Mouse (Mus musculus) left cerebral cortex, postnatal 36 days (tissue): ENCODE results near the gene Ipo9. TPM values are rescaled to one million over a fixed set of nuclear protein-coding genes. Genes with fewer than 3 reads are reported as not detected.
"Not testable (repeated sequence)": the region's sequence is repeated elsewhere in the genome, so short reads cannot be mapped to it uniquely, and the experiment has no call there.

Experiments used
- DNase-seq, 2 experiments: peaks; one replicate each; pipeline ENCODE4 v3.0.0; 2021 to 2022; ENCODE audit warnings: low spot score in 2 of 2, mixed read lengths in 1 of 2
- intact Hi-C: fragments of 180-260 bp; cut with DNase I; formaldehyde crosslinking; loops from one replicate; pipeline ENCODE4 v1.15.1; 2025
- total RNA-seq, 2 experiments: library from RNA; stranded (reverse); gene quantifications; 2 replicates each; pipeline ENCODE4 v1.2.3; 2021

Gene Ipo9
- total RNA-seq, 2 experiments from 2014 or later = 167 to 173 TPM

DNA sequence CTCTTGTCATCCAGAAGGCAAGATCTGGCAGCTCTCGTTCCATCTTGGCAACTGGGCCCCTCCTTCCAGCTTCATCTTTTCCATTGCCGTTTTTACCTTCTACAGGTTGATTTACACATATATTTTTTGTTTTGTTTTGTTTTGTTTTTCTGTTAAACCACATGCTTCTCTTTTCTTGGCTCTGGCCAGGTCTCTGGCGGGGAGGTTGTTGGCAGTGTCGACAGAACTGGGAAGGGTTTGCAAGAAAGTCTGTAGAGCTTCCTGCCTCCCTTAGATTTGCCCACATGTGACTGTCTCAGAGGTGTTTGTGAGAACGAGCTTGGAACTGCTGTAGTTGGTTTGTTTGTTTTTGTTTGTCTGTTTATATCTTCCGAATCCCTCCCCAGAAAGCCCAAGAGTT, 10.7 kb upstream of the Ipo9 start:
- intact Hi-C loops = no loop called here
- no peak for DNase-seq

DNA sequence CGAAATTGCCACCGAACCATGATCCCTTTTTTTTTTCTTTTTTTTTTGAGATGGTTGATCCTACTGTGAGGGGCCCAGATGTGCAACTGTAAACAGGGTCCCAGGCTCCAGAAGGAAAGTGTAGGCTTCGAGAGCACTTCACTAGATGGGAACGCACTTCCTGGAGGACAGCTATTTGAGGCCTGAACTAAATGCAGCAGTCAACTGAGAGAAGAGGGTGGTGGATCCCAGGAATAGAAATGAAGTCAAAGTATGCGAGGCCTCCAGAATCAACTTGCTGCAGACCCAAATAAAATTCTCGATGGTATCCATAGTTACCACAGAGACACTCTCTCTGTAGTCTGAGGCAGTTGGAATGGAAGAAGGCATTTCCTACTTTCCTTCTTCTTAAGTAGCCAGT, 8.5 kb upstream of the Ipo9 start:
- intact Hi-C loops = no loop called here
- no peak for DNase-seq

DNA sequence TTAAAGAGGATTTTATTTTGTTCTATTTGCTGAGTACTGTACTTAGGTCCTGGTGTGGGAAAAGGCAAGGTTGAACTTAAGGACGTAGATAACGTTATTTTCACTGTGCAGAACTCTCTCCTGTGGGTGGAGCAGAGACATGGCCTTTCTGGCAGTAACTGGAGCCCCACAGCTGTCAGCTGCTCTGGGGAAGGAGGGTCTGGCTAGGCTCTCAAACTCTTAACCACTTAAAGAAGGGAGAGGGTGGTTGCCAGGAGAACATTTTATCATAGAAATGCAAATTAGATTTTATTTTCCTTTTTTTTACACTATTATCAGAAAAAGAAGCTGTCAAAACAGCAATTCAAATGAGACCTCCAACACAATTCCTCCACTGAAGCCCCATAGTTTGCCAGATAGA, 5.5 kb upstream of the Ipo9 start:
- DNase-seq = no peak
- intact Hi-C loops = no loop called here

- intact Hi-C loops = no loop called here
Observed at GRCm38 (mm10) chr1:135430669-135431017, 344 bp upstream of the Ipo9 start.

GRCm38 (mm10) chr1:135427390-135427789, 2.9 kb downstream of the Ipo9 start:
- intact Hi-C loops = loop anchor here (5.0 kb wide), 1 partner anchor 40 kb away; no protein-coding TSS in a partner anchor

More at GRCm38 (mm10) chr1:135430669-135431017, 344 bp upstream of the Ipo9 start:
- DNase-seq = no peak

GRCm38 (mm10) chr1:135426645-135427044, 3.7 kb downstream of the Ipo9 start:
- intact Hi-C loops = loop anchor here (5.0 kb wide), 1 partner anchor 39 kb away; no protein-coding TSS in a partner anchor
- DNase-seq = no peak

More at GRCm38 (mm10) chr1:135427390-135427789, 2.9 kb downstream of the Ipo9 start:
- no peak for DNase-seq

GRCm38 (mm10) chr1:135422772-135423171, 7.5 kb downstream of the Ipo9 start:
- intact Hi-C loops = no loop called here
- DNase-seq = no peak

DNA sequence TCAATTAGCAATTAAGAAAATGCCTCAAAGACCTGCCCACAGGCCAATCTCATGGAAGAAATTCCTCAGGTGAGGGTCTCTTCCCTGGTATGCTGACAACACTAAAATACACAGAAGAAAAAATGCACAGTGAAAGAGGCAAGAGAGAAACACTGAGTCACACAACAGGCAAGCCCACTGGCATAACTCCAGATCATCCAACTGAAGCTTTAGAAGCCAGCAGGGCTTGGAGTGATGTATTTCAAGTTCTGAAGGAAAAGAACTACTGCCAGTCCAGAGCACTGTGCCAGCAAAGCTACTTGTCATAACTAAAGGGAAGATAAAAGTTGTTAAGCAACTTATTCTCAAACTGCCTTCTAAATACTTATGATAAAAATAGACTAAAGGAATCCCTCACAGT, 16.3 kb downstream of the Ipo9 start:
- intact Hi-C loops = no loop called here
- no peak for DNase-seq

- intact Hi-C loops = no loop called here
Observed at GRCm38 (mm10) chr1:135412130-135412529, 18.2 kb downstream of the Ipo9 start.

GRCm38 (mm10) chr1:135410967-135411366, 19.3 kb downstream of the Ipo9 start:
- peak; percentile 44 to 45 for DNase-seq
- intact Hi-C loops = no loop called here

More at GRCm38 (mm10) chr1:135412130-135412529, 18.2 kb downstream of the Ipo9 start:
- no peak for DNase-seq

DNA sequence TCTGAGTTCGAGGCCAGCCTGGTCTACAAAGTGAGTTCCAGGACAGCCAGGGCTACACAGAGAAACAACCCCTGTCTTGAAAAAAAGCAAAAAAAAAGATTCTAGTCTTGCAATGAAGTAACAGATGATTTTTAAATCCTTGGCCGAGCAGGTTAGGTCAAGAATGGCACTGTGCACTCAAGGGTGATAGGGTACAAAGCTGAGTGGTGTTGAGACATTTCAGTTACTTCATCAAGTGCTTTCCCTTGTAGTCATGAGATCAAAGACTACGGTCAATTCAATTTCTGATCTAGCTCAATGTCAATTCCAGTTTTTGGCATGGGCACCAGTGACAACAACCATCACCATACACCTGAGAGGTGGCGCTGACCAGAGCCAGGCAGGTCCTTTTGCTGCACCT, 21.3 kb downstream of the Ipo9 start:
- intact Hi-C loops = no loop called here
- no peak for DNase-seq

DNA sequence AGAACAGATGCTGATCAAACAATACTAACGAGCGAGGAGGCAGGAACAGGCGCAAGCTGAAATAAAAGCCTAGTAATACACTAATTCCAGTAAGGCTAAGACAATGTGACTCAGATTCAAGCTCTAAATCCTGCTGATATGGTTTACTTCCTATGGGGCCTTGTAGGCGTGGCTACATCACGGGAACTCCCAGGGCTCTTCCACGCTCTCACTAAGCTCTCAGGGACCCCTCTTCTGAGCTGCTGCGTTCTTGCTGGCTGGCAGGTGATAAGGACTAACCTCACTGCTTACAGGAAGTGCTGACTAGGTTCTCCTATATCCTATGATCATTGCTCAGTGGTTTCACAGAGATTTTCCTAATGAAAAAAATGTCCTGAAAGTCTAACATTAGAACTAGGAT, 24.9 kb downstream of the Ipo9 start:
- intact Hi-C loops = no loop called here

GRCm38 (mm10) chr1:135401452-135402110, 28.7 kb downstream of the Ipo9 start:
- intact Hi-C loops = no loop called here
- no peak for DNase-seq

More for the DNA sequence above, 24.9 kb downstream of the Ipo9 start:
- DNase-seq = no peak

DNA sequence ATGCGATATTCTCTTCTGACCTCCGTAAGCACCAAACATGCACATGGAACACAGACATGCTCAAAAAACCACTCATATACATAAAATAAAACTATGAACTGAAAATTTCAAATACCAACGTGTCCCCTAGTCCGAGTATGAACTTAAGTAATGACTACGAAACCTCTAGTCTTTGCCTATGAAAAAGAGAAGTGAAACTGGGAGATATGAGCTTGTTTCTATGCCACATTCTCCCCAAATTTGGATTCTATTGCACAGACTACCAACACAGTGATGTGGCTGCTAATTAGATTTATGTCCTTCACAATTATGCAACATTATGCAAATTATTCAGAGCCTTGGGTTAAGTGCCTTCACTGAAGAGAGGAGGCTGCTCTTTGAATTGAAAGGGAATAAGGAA, 30.8 kb downstream of the Ipo9 start:
- DNase-seq = no peak
- intact Hi-C loops = no loop called here

- DNase-seq = no peak
Observed at GRCm38 (mm10) chr1:135385161-135385560, 45.1 kb downstream of the Ipo9 start.

DNA sequence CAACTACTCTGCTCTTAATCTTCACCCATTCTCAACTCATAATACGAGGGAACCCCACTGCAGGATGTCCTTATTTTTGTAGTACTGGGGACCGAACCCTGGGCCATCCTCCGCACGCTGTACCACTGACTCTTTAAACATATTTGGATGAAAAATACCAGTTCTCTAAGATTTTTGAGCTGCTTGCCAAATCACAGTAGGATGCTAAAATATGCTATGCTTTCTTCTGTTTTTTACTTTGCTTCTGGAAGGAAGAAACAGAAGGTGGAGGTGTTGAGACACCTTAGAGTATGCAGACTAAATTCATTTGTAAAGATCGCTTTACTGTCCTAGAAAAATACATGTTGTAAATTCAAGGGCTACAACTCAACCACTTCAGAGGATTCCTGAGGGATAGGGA, 46.1 kb downstream of the Ipo9 start:
- intact Hi-C loops = no loop called here
- DNase-seq = no peak

More at GRCm38 (mm10) chr1:135385161-135385560, 45.1 kb downstream of the Ipo9 start:
- intact Hi-C loops = loop anchor here (5.0 kb wide), 1 partner anchor 42 kb away; no protein-coding TSS in a partner anchor

DNA sequence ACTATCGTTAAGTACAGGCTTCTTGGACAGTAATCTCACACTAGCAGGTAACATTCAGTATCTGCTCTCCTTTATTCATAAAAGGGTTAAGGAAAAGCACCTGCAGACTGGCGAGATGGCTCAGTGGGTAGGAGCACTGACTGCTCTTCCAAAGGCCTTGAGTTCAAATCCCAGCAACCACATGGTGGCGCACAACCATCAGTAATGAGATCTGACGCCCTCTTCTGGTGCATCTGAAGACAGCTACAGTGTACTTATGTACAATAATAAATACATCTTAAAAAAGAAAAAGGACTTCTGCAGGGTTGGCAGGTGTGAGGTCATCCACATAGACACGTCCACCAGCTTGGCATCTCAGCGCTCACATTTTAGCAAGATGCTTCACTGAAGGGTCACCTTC, 48.7 kb downstream of the Ipo9 start:
- intact Hi-C loops, DNase-seq: not testable (repeated sequence)

DNA sequence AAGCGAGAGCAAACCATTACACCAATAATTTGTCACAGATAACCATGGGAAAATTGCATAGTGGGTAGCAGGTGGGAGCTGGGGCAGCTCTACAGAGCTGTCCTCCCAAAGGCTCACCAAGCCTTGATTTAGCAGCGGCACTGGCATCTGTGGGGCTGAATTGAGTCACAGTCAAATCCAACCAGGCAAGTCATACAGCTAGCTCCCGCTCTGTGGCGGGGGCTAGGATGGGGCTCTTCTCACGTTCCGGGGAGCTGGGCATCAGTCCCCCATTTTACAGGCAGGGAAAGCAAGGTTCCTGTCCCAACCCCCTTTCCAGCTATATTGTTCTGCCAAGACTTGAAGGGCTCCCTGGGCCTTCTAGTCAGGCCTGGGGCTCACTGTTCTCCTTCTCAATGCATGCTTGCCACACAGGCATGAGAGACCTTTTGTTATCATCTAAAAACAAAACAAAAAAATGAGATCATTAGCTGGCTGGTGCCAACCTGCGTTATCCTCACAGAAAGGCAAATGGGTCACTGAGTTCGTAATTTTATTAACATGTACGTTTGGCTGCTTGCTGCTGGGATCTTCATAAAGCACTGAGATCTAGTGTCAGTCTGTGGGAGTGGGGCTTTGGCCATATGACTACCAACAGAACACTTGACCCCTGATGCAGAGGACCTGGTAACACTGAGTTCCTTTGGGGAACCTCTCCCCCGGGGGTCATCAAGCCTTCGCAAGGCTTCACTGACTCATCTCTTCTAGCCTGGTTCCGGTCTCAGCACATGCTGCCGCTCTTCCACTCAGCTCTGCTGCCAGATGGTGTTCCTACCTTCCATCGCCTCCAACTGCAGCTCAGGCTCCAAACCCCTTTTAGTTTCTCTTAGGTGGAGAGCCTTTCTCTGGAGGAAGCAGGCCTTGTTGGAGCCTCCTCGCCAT, 50.0 kb downstream of the Ipo9 start:
- DNase-seq = peak; percentile 78 to 83
- intact Hi-C loops = no loop called here

- intact Hi-C loops = no loop called here
- DNase-seq = no peak
Observed at GRCm38 (mm10) chr1:135379048-135379447, 51.3 kb downstream of the Ipo9 start.

GRCm38 (mm10) chr1:135378576-135378975, 51.7 kb downstream of the Ipo9 start:
- peak; percentile 71 to 78 for DNase-seq
- intact Hi-C loops = no loop called here
